Mouse (Mus musculus): ENCODE measurements around the gene Rab19.
"Not testable (repeated sequence)": the region's sequence is repeated elsewhere in the genome, so short reads cannot be mapped to it uniquely, and the experiment has no call there.

The Rab19 gene

DNA sequence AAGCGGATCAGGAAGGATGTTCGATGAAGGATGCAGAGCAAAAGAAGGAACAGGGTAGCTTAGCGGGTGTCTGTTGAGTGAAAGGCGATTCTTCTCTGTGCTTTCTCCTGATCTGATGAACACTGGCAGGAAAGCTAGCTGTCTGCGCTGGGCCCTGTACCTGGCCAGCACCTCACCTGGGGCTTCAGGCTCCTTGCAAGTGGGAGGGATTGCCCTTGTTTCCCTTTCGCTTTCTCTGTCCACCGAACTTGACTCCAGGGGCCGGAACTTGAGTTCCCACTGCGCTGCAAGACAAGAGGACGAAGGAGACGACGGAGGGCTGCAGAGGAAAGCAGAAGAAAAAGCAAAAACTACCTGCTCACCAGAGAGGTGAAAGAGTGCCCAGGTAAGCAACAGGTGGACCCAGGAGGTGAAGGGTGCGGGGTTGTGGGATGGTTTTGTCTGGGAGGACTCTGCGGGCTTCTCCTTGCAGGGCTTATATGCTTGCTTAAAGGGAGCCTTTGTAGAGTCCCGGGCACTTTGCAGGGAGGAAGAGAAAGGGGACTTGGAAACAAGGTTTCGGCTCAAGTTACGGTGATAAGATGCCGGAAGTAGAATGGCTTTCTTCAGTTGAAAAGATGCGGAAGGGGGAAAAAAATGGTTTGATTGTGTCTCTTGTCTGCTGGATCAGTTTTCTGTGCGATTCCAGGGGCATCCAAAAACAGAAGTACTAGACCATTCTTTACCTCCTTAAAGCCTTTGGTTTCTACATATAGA lies at the start of gene Rab19:
TSS of gene Rab19 (plus strand) at position 51 of the 756 bp plus-strand sequence.
- DNase-seq (ENCODE audit: low spot score) = peak; percentile 59

DNA sequence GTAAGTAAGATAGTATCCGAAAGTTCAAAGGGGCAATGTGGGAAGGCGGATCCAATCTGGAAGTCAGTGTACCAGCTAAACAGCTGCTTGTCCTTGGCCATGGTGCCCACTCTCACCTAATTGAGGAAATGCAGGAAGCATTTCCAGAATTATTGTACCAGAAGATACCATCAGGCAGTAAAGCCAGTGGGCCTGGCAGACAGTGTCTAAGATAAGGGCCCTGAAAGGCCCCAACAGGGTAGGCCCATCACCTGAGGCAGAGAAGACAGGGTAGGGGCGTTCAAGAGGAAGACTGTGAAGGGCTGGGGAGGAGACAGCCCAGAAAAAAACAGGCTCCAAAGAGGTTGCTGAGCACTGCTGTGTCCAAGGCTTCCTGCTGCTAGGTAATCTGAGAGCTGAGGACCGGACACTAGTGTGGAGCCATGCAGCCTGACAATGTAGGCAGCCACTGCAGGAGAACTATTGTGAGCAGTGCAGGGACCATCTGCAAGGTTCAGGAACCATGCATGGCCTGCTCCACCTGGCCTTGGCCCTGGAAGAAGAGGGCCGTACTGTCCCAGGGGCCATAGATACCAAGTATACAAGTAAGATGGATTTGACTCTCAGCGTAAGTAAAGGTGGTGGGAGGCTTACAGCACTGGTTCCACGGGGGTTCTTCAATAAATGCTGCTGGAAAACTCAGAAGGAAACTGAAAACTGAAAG lies 48.8 kb upstream of the Rab19 start:
- DNase-seq (ENCODE audit: low spot score) = no peak

DNA sequence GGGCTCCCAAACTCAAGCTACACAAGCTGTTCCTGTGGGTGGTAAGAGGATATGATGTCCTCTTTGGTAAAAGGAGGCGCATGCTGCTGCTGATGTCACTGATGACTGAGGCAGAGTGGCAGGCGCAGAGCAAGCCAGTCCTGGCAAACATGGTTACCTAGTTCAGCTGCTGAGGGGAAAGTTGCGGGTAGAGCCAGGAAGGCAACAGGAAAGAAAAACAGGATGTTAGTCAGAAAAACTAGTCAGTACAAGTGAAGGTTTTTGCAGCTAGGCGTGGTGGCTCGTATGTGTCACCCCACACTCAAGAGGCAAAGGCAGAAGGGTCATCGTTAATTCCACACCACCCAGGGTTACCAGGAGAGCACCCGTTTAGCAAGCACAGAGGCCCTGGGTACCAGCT lies 46.8 kb upstream of the Rab19 start:
- no peak for DNase-seq (ENCODE audit: low spot score)

DNA sequence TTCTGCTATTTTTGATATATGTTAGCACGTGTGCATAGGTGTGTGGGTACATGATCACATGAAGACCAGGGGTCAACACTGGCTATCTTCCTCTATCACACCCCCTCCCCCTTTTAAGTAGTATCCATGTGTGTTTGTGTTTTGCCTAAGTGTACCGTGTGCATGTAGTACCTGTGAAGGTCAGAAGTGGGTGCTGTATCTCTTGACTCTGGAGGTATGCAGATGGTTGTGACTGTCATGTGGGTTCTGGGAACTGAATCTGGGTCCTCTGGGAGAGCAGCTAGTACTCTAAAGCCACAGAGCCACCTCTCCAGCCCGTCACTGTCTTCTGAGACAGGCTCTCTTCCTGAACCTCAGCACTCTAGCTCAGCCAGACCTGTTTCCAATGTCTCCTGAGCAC lies 46.1 kb upstream of the Rab19 start:
- DNase-seq (ENCODE audit: low spot score) = no peak

DNA sequence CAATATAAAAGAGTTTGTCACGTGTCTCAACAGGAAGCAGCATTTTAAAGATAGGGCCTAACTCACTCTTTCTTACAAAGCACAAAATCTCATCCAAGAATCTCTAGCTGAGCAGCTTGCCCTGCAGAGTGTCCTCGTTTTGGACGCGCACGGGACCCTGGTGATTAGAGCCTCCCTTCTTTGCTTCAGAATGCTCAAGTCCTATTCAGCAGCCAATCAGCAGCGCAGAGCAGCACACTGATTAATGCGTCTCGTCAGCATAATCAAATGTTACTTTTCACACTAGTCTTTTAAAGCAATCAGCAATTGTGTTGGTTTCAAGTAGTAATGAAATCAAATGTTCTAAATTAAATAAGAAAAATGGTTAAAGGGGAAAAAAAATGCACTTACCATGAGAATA lies 42.6 kb upstream of the Rab19 start:
- DNase-seq (ENCODE audit: low spot score) = no peak

DNA sequence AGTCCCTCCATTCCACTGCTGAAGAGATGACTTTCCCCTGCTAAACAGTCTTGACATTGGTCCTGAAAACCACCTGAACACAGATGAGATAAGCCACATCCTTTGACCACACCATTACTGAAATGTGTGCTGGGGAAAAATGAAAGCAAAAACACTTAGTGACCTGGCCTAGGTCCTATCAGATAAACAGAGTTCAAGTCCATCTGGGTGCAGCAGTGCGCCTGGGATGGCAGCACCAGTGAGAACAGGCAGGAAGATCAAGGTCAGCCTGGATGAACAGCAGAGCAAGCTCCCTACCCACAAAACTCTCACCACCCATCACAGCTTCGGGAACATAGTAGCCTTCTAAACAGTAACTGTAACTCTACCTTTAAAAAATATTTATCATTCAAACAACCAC lies 39.2 kb upstream of the Rab19 start:
- DNase-seq (ENCODE audit: low spot score) = no peak

DNA sequence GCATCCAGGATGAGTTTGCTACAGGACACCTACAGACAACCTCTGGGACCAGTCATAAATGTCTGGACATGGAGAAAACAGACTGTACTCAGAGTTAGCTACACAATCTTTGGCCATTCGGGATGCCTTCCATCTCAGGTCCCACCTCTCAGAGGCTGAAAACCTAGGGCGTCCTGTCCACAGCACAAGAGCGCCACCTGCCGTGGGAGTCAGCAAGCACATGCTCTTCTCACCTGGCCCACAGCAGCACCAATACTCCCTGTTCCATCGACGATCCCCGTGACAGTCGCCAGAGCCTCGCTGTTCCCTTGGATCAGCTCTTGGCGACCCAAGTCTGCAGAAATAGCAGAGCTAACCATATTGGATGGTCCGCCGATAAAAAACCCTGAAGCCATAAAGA lies 37.0 kb upstream of the Rab19 start:
- peak; percentile 88 for DNase-seq (ENCODE audit: low spot score)

DNA sequence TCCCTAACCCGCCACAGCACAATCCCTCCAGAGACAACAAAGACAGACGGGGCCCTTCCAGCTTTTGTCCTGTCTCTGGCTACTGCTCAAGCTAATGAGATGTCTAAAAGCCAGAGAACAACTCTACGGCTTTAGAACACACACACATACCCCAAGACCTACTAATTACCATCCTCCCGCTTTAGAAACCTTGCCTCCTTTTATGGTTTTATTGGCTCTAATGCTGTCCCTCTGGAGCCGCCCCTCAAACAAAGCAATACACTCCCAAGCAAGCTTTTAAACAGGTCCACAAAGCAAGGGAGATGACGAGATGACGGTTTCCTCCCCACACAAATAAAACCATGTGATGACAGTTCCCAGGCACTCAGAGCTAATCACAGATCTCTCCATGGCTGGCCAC lies 35.5 kb upstream of the Rab19 start:
- DNase-seq (ENCODE audit: low spot score) = peak; percentile 43

DNA sequence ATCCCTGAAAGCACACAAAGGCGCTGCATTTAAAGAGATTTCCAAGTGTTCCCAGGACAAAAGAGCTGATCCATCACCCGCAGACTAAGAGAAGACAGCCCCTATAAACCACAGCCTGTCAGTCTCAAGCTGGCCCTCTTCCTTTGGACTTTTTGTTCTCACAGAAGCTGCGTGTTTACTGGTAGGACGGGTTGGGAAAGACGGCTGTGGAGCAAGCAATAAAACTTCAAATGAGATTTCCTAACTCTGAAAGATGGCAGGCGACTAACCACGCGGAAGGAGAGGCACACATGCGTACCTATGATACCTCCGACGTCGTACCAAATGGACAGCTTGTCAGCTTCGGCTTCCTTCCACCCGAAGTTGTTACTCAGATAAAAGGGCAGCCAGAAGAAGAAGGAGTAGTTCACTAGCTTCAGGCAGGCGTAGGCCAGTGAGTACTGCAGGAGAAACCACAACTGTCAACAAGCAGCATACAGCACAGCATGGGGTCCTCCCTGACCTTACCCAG lies 33.9 kb upstream of the Rab19 start:
- DNase-seq (ENCODE audit: low spot score) = peak; percentile 85

DNA sequence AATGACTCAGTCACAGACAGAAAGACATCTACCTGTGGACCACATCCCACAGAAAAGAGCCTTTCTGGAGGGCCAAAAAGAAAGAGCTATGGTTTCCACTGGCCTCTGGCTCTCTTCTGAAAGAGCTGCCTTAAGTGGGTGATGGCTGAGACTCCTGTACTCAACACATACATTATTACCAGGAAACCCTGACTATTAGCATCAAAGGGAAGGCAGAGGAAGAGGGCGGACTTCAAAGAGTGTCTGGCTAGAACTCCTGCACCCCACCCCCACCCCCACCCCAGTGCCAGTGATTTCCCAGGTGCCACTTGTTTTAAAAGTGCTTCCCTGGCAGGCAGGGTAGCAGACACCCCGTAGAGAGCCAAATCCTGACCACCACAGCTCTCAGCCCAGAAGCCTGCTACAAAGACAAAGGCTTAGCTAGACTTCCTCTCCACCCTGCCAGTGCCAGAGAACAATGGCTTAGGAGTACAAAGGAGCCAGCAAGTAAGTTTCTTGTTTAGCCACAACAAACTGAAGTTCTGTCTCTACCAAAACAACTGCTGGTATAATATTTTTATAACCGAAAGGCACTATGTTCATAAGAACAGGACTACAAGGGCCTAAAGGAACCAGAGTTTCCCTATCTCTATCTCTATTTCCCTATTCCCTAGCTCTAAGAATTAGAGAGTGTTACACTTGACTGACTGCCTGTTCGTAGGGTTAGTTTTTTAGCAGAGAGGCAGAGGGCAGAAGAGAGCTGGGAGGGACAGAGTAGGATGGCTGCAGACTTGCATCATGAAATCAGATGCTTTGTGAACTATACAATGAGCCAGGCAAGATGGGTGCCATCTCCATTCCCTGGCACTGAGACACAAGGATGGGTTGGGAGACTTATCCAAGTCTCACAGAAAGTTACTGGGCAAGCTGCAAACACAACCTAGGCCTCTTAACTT lies 32.8 kb upstream of the Rab19 start:
- peak; percentile 59 for DNase-seq (ENCODE audit: low spot score)

DNA sequence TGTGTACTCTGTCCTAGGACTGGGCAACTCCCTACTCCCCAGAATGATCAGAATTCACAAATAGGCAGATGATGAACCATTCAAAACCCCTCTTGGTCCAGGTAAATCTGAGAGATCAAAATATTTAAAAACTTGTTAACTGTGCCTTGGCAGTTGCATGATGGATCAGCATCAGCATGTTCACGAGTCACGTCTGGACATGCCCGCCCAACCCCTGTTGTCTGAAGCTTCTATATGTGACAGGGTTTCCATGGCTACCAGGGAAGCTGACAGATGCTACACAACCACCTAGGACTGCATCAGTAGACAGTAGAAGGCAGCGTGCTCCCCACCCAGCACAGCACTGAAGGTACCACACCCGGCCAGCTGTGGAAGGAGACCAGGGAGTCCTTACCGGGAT lies 32.0 kb upstream of the Rab19 start:
- peak; percentile 37 for DNase-seq (ENCODE audit: low spot score)

DNA sequence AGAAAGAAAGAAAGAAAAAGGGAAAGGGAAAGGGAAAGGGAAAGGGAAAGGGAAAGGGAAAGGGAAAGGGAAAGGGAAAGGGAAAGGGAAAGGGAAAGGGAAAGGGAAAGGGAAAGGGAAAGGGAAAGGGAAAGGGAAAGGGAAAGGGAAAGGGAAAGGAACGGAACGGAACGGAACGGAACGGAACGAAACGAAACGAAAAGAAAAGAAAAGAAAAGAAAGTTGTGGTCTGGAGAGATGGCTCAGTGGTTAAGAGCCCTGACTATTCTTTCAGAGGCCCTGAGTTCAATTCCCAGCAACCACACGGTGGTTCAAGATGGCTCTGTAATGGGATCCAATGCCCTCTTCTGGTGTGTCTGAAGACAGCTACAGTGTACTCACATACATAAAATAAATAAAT lies 21.8 kb upstream of the Rab19 start:
- not testable (repeated sequence) for DNase-seq (ENCODE audit: low spot score)

DNA sequence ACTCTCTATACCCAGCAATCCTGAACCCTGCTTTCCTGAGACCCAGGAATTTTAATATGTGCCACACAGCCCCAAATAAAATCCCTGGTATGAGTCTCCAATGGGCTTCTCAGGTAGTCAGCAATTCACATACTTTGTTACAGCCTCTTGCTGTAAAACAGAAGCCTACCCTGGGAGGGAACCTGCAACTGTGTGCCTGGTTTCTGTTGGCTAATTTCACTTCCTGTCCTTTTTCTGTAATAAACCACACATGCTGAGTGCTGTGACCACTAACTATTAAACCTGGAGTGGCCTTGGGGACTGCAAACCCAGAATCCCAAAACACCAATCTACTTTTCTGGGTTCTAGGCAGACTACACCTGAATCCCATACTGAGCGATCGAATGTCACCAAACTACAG lies 18.3 kb upstream of the Rab19 start:
- no peak for DNase-seq (ENCODE audit: low spot score)

DNA sequence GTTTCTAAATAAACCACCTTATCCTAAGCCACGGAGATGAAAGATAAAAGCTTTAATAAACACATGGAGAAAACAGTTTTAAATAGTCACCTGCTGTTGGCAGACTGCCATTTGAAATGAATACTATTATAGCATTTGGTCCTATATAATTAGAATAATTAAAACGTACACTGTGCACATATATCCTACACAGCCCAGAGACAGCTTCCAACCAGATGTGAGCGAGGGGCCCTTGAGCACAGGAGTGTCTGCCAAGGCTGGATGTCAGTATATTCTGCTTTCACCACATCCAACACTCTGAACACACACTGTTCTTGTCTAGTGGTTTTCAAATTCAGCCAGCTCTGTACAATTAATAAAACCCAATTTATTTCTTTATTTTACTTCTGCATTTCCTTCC lies 11.3 kb upstream of the Rab19 start:
- DNase-seq (ENCODE audit: low spot score) = no peak

DNA sequence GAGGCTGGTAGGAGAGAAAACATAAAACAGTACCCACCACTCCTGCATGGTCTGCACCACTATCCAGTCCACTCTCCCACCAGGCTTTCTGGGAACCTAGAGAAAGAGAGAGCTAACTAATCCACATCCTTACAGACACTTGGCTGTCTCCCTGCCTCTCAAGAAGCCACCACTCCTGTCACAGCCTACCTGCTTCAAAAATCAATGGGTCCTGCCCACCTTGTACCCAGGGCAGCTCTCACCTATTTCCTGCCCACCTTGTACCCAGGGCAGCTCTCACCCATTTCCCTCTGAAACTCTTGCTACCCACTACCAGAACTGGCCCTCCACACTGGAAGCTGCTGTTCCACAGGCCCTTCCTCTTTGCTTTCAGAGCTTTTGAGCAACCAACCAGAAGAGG lies 8.9 kb upstream of the Rab19 start:
- no peak for DNase-seq (ENCODE audit: low spot score)

DNA sequence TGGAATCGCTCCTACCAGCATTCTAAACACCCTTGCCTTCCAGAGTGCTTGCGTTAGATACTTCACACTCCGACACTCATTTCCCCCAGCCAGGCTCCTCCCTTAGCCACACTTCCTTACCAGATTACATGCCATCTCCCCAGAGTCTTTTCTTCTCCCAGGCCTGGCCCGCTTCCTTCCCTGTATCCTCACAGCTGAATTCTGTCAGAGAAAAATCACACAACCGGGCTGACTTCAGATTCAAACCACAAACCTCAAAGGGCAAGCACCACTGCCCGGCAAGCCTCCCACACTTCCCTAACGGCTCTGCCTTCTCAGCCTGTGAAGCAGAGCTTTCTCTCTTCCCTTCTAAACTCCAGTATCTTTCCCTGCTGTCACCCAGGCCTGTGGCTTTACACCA lies 8.2 kb upstream of the Rab19 start:
- no peak for DNase-seq (ENCODE audit: low spot score)

DNA sequence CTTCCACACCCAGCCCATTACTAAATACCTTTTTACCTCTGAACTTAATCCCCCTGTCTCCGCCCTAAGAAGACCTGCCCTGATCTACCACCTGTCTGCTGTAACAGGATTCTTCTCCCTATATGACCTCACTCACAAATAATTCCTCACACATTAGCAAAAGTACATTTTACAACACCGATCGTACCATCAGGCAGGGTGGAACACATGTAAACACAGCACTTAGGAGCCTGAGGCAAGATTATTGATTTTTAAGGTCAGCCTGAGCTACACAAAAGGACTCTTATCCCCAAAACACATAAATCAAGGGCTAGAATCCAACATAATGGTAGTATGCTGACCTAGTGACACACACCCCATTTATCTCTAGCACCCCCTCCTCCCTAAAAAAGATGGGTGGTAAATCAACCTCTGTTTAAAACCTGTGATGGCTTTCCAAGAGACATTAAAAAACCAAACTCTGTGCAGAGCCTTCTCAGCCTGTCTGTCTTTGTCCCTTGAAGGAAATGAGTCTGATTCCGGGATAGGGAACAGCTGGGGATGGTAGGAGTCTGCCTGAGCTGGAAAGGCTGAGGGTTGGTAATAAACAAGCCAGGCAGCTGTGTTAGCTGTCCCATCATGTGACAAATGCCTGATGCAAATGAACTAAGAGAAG lies 7.5 kb upstream of the Rab19 start:
- DNase-seq (ENCODE audit: low spot score) = peak; percentile 51

DNA sequence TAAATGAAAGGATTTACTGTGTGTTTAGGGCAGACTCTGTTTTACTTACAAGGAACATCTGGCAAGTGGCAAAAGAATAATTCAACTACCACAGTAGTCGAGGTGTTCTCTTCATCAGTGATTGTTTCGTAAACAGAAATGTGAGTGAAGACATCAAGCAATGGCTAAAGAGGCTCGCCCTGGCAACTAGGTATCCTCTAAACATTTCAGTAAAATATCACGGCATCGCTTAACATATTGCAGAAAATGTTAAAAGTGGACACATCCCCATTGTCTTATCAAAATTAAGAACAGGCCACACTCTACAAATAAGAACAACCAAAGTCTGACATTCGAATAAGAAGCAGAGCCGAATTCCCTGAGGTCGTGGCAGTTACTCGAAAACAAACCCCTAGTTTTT lies 4.2 kb upstream of the Rab19 start:
- peak; percentile 14 for DNase-seq (ENCODE audit: low spot score)

DNA sequence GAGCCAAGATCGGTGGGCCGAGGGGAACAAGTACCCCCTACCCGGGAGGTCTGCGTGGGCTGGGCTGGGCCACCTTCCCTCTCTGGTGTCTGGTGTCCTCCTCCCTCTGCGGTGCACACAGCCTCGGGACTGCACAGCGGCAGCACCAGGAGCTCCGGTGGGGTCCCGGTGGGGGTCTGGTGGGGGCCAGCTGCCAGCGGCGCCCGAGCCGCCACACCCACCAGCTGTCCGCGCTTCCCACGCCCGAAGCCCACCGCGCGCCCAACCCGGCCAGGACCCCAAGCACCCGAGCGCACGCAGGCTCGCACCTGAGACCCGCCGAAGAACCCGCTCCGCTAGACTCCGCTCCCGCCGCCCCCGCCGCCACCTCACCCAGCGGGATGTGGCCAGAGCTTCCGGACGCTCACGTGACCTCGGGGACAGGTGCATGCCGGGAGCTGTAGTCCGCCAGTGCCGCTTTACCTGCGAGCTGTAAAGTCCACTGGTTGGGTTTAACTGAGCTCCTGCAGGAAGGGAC lies 3.6 kb upstream of the Rab19 start, which contains the start of gene Slc37a3:
TSS of gene Slc37a3 (minus strand) at position 365 of the 517 bp plus-strand sequence.
- DNase-seq (ENCODE audit: low spot score) = peak; percentile 91

DNA sequence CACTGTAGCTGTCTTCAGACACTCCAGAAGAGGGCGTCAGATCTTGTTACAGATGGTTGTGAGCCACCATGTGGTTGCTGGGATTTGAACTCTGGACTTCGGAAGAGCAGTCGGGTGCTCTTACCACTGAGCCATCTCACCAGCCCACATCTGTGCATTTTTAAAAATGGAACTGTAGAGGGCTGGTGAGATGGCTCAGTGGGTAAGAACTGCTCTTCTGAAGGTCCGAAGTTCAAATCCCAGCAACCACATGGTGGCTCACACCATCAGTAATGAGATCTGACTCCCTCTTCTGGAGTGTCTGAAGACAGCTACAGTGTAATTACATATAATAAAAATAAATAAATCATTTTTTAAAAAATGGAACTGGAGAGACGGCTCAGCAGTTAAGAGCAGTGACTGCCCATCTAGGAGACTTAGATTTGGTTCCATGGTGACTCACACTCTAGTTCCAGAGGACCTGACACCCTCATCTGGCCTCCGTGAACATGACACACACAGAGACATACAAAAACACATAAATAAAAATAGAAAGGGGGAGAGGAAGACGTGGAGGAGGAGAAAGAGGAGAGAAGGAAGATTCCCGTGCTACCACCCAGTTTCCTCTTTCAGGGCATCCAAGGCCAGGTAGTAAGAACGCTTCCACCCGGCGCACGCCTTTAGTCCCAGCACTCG lies 2.7 kb upstream of the Rab19 start:
- DNase-seq (ENCODE audit: low spot score) = peak; percentile 23

DNA sequence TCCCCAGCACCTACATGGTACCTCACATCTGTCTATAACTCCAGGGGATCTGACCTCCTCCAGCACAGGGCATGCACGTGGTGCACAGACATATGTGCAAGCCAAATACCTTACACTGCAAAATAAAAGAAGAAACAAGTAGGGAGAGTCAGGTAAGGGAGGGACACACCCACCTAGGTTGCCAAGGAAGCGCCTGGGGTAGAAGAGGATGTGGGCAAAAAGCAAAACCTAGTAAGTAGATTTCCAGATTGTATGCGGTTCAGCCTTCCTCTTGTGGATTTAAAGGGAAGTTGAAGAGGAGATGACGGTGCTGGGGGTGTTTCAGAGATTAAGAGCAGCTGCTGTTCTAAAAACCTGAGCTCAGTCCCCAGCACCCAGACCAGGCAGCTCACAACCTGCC lies 1.8 kb upstream of the Rab19 start:
- no peak for DNase-seq (ENCODE audit: low spot score)

All from embryo, embryonic 10.5 days (tissue).